Mouse (Mus musculus): Measurements from ENCODE around the gene Wdr11.

The Wdr11 gene

GRCm38 (mm10) chr7:129591371-129592131 is at the start of gene Wdr11:
TSS of gene Wdr11 (plus strand) at chr7:129591863.
- DNase-seq (ENCODE audit: extremely low spot score, low read depth, low spot score): peak; percentile 57

DNA sequence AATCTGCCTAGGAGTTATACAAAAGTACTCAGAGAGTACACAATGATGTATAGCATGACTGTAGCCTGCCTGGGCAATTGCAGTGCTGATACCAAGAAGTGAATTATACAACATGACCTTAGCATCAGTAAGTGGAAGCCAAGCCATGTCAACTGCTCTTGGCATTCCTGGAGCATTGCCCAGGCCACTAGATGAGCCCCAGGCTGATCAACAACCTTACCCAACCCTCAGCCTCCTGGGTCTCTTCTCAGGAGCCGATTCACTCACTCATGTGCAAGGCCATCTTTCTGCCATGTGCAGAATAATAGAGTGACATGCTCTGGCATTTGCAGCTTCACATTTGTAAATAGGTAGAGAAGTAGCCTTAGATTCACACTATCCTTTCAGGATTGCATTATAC is 24.1 kb upstream of the Wdr11 start:
- DNase-seq (ENCODE audit: extremely low spot score, low read depth, low spot score): no peak

DNA sequence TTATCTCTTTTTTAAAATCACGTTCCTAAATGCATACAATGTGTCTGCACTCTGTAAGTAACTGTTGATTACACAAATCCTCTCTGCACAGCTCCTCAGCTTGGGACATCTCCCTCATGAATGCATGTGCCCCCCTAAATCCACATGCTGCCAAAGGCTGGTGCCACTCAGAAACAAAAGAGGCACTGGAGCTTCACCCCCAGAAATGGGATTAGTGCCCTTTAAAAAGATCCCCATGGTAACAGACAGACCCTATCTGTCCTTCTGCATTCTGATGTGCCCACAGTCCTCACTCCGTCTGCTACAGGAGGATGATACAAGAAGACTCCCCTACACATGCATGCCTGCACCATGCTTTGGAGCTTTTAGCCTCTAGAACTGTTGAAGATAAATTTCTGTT is 23.3 kb upstream of the Wdr11 start:
- DNase-seq (ENCODE audit: extremely low spot score, low read depth, low spot score): no peak

DNA sequence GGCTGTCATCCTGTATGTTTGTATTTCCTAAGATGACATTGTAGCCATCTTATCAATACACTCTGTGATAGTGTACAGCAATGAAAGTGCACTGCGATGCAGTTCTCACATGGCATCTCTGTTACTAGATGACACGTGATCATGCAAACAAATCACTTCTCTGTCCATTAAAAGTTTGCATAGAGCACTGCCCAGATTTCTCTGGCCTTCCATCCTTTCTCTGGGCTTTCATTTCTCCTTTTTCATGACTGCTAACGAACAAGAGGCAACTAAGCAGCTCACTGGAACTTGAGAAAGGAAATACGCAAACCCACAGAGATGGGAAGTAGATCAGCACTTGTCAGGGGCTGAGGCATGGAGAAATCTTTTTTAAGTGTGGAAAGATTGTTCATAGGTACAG is 17.2 kb upstream of the Wdr11 start:
- no peak for DNase-seq (ENCODE audit: extremely low spot score, low read depth, low spot score)

GRCm38 (mm10) chr7:129575110-129575784 is 16.4 kb upstream of the Wdr11 start:
- DNase-seq (ENCODE audit: extremely low spot score, low read depth, low spot score): no peak

- DNase-seq (ENCODE audit: extremely low spot score, low read depth, low spot score): peak; percentile 8
Measured at GRCm38 (mm10) chr7:129592132-129592745, 576 bp downstream of the Wdr11 start.

DNA sequence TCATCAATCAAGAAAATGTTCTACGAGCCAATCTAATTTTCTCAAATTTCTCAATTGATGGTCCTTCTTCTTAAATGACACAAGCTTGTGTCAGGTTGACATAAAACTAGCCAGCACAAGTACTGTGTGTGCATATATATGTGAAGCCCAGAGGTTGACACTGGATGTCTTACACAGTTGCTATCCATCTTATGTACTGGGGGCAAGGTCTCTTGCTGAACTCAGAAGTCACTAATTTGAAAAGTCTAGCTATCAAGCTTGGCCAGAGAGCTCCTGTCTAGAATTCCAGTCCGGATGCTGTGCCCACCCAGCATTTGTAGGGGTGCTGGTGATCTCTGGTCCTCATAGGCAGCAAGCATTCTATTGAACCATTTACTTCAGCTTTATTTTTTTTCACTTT is 5.5 kb downstream of the Wdr11 start:
- DNase-seq (ENCODE audit: extremely low spot score, low read depth, low spot score): no peak

GRCm38 (mm10) chr7:129606291-129606690 is 14.6 kb downstream of the Wdr11 start:
- DNase-seq (ENCODE audit: extremely low spot score, low read depth, low spot score): no peak

DNA sequence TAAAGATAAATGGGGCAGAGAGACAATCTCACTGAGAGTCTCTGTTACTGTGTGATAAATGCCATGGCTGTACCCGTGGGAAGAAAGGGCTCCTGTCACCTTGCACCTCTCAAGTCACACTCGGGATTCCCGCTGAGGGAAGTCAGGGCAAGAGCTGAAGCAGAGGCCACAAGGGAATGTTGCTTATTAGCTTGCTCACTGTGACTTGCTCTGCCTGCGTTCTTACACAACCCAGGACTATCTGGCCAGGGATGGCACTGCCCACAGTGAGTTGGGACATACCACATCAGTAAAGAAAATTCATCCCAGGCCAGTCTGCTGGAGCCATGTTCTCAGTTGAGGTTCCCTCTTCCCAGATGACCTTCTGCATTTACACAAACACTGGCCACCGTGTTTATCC is 29.5 kb downstream of the Wdr11 start:
- no peak for DNase-seq (ENCODE audit: extremely low spot score, low read depth, low spot score)

DNA sequence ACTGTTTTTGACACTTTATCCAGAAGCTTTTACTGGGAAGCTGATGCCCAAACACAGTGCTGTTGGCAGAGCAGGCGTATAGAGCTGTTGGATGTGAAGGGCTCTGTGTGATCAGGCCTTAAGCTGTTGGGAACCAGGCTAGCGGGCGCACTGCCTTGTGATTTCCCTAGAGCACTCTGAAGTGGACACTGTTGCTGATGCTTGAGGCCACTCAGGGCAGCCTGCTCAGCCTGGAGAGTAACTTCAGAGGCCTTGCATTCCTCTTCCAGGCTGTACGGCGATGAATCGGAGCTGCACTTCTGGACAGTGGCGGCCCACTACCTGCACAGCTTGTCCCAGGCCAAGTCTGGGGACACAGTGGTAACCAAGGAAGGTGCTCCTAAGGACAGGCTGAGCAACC is 38.7 kb downstream of the Wdr11 start:
- DNase-seq (ENCODE audit: extremely low spot score, low read depth, low spot score): no peak

- DNase-seq (ENCODE audit: extremely low spot score, low read depth, low spot score): no peak
Measured at GRCm38 (mm10) chr7:129631453-129631852, 39.8 kb downstream of the Wdr11 start.

DNA sequence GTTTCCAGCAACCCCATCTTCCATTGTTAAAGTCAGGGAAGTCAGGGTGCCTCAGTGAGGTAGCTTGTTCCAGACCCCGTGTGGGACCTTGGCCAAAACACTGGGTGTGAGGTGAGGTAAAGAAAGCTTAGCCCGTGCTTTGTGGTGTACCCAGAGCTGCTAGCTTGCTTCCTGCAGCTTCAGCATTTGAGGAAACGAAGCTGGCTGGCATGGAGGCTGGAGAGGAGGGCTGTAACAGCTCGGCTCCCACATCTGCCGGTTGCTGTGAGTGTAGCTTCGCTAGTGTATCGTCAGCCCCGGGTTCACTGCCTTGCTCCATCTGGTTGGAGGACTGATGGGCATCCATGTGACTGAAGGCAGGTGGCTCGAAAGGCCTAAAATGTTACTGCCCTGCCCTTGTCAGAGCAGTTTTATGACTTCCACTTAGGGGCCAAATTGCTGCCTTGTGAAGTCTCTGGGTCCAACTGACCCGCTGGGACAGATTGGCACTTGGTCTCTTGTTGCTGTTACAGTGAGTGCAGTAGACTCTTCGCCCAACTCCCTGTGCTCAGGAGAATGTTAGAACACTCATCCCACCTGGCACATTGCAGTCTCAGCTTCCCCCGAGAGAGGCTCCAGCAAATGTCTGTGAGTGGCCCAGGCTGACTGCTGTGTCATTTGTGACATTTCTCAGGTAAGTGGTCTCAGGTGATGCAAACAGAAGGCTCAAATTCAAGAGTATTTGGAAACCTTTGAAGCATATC is 44.4 kb downstream of the Wdr11 start:
- DNase-seq (ENCODE audit: extremely low spot score, low read depth, low spot score): no peak

DNA sequence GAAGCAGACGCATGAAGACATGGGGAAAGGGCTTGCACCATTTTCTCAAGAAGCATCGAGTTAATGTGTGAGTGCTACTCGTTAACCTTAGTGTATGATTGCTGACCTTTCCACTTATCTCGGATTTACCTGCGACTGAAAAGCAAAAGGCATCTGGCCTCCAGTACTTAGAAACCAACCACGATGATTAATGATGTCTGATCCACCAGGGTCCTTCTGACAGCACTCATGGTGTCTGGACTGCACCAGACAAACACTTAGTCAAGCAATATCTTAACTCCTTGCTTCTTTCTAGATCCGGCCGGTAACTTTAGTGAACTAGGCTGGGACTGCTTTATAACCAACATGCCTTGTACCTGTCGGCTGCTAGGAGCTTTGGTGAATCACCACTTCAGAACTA is 45.3 kb downstream of the Wdr11 start:
- DNase-seq (ENCODE audit: extremely low spot score, low read depth, low spot score): no peak

- no peak for DNase-seq (ENCODE audit: extremely low spot score, low read depth, low spot score)
Measured at GRCm38 (mm10) chr7:129637906-129638475, 46.3 kb downstream of the Wdr11 start.

DNA sequence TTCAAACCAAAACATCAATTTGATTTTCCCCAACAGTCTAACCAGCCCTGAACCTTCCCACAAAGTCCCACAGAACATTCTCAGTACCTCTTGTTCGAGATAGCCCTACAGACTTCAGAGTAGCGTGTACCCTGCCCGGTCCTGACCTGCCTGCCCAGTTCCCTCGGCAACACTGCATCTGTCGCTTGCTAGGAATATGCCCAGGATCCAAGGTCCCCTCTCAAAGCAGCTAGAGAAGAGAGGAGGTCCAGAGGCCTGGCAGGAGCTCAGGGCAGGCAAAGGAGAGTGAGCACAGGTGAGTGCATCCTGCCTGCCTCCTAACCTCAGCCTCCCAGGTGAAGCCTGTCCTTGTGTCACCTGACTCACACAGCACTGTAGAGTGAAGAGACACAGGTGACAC is 47.3 kb downstream of the Wdr11 start:
- no peak for DNase-seq (ENCODE audit: extremely low spot score, low read depth, low spot score)

GRCm38 (mm10) chr7:129639833-129640232 is 48.2 kb downstream of the Wdr11 start:
- no peak for DNase-seq (ENCODE audit: extremely low spot score, low read depth, low spot score)

DNA sequence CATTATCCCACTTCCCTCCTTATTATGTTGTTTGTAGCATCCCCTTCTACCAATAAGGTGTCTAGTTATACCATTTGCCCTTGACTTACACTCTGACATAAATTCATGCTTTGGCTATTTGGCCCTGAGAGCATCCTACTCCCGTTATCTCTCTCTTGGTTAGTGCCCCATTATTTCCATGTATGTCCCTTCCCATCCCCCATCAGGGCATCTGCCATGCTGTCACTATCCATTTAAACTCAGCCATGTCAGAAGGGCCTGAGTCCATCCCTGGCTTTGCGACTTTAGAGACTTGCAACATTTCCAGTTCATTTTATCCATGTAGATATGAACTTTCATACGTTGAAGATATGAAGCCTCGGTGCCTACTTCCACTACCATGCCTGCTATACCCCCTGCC is 51.6 kb downstream of the Wdr11 start:
- no peak for DNase-seq (ENCODE audit: extremely low spot score, low read depth, low spot score)

GRCm38 (mm10) chr7:129647798-129648197 is 56.1 kb downstream of the Wdr11 start:
- DNase-seq (ENCODE audit: extremely low spot score, low read depth, low spot score): no peak

DNA sequence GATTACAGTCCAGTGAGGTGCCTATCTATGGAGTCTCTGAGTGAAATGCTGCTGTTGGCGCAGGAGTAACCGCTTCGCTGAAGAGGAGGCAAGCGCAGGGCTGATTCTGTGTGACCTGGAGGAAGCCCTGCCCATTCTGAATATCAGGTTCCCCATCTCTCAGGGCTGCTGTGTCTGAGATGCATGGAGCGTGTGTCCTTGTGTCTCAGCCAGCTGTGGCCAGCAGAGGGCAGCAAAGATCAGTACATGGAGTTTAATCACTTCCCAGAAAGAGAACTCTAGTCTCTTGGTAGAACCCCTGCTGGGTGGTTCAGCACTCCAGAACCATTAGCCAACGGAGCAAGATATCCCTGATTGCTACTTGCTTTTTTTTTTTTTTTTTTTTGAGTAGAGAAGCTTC is 57.3 kb downstream of the Wdr11 start:
- DNase-seq (ENCODE audit: extremely low spot score, low read depth, low spot score): peak; percentile 87

GRCm38 (mm10) chr7:129650717-129651116 is 59.1 kb downstream of the Wdr11 start:
- no peak for DNase-seq (ENCODE audit: extremely low spot score, low read depth, low spot score)

DNA sequence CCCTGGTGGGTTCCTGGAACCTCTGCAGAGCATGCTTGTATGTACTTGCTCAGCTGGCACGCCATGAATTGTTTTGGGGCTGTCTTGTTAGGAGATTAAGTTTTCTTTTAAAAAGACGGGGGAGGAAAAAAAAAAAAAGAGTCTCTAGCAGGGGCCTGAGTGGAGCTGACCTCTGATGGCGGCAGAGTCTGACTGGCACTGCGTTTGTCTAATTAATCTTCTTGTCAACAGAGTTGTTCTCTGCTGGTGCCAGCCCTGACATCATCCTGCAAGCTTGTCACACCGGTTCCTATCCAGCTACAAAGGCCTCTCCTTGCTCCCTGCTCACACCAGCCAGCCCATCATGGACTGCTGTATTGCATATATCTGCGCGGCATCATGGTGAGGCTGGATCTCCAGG is 60.1 kb downstream of the Wdr11 start:
- no peak for DNase-seq (ENCODE audit: extremely low spot score, low read depth, low spot score)

Measured in hindlimb bud, embryonic 11.5 days (tissue).